Mouse (Mus musculus): ENCODE data around the gene Cylc1. TPM values are rescaled to one million over a fixed set of nuclear protein-coding genes. Genes with fewer than 3 reads are reported as not detected.

Gene Cylc1
- not detected in 2 replicates for total RNA-seq (2014; rRNA removed)
- not detected in 2 replicates for polyA plus RNA-seq (2015; fragmentation: Nextera tagmentation; extraction: Ambion mirVana)

DNA sequence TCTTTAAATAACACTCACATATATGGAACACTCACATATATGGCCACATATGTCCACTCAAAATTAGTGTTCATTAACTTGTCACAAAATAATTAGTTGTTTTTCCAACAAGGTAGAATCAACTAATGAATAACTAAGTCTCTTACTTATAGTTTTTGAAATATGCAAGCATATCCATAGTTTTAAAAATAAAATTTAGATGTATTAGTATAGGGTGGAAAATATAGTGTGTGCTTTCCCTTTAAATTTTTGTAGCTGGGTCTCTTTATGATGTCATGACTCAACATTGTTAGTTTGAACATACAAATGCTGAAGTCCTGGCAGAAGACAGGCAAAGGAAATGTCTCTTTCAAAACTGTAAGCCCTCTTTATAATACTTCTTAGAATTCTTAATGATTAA, at the start of gene Cylc1:
TSS of gene Cylc1 (plus strand) at position 301 of the 400 bp plus-strand sequence.
- DNase-seq (ENCODE audit: low spot score), result no peak
- Histone ChIP-seq H3K36me3 (ENCODE audit: insufficient read depth, low read length) (no peaks in the 10 kb centered on the region), H3K9ac (replicated peaks; ENCODE audit: low read length) (no peak within 1 kb of the TSS), H3K4me2 (ENCODE audit: low read depth, low read length) (no peak within 1 kb of the TSS), H3K27ac (no peak within 1 kb of the TSS), H3K4me3 (ENCODE audit: low read length) (no peak within 1 kb of the TSS), H3K4me1 (ENCODE audit: insufficient read depth, low read length) (no peaks in the 10 kb centered on the region), H3K9me3 (ENCODE audit: low read length) (no peaks in the 10 kb centered on the region), H3K27me3 (ENCODE audit: insufficient read depth, low read length) (no peaks in the 10 kb centered on the region)
- ATAC-seq, result no peak
- TF ChIP-seq CTCF (IDR thresholded peaks at IDR 0.05; ENCODE audit: low read depth), result no peak

DNA sequence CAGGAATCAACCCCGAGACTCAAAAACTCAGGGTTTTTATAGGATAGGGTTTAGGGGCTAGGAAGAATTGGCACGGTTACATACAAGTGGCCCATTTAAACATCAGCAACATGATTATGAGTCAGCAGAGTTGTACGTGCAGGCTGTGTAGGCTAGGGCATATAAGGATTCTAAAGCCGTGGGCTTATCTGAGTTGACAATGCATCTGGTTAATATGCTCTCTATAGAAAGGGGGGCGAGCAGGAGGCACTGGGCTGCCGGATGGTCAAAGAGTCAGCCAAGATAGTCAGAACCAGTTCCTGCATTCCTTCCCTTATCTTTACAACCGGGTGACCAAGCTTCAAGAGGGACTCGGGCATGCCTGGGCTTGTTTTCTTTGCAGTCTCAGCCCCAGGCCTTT, 31.5 kb upstream of the Cylc1 start:
- no peak for ATAC-seq
- Histone ChIP-seq H3K4me3 (ENCODE audit: low read length) (no peak overlapping the region), H3K36me3 (ENCODE audit: insufficient read depth, low read length) (no peaks in the 10 kb centered on the region), H3K27me3 (ENCODE audit: insufficient read depth, low read length) (no peaks in the 10 kb centered on the region), H3K9me3 (ENCODE audit: low read length) (no peaks in the 10 kb centered on the region), H3K4me2 (ENCODE audit: low read depth, low read length) (no peak overlapping the region), H3K27ac (no peak overlapping the region), H3K9ac (replicated peaks; ENCODE audit: low read length) (no peak overlapping the region), H3K4me1 (ENCODE audit: insufficient read depth, low read length) (no peaks in the 10 kb centered on the region)
- no peak for TF ChIP-seq CTCF (IDR thresholded peaks at IDR 0.05; ENCODE audit: low read depth)
- 89% methylated on average over 8 of the region's 8 CpGs for WGBS
- DNase-seq (ENCODE audit: low spot score), result no peak

DNA sequence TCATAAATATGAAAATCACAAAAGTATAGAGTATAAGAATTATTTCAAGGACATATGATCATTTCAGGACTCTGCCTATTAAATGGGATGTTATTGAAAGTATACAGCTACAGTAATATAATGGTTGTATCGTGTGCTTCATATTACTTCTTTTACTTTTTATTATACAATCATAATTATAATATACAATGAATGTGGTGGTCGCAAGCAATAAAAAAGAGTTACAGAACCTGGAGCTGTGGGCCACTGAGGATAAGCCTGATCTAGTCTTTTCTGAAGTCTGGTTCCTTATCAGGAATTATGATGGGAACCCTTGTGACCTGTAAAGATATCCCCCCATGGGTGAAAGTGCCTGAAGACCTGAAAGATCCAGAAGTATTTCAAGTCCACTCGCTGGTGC, 57.8 kb downstream of the Cylc1 start, which contains the start of gene Gm10112:
TSS of gene Gm10112 (plus strand) at position 301 of the 400 bp plus-strand sequence.
- H3K4me2 ChIP-seq (ENCODE audit: low read depth, low read length), result no peak within 1 kb of the TSS
- H3K9me3 ChIP-seq (ENCODE audit: low read length), result no peaks in the 10 kb centered on the region
- no peak for ATAC-seq
- H3K36me3 ChIP-seq (ENCODE audit: insufficient read depth, low read length), result no peaks in the 10 kb centered on the region
- no peak within 1 kb of the TSS for H3K4me3 ChIP-seq (ENCODE audit: low read length)
- H3K9ac ChIP-seq (replicated peaks; ENCODE audit: low read length), result no peak within 1 kb of the TSS
- DNase-seq (ENCODE audit: low spot score), result no peak
- H3K27me3 ChIP-seq (ENCODE audit: insufficient read depth, low read length), result no peaks in the 10 kb centered on the region
- no peaks in the 10 kb centered on the region for H3K4me1 ChIP-seq (ENCODE audit: insufficient read depth, low read length)
- H3K27ac ChIP-seq, result no peak within 1 kb of the TSS
- TF ChIP-seq CTCF (IDR thresholded peaks at IDR 0.05; ENCODE audit: low read depth), result no peak
- WGBS, result 85% methylated on average over 3 of the region's 3 CpGs

Other genes starting within 250 kb of the Cylc1 start
- gene Gm10112, start 57.9 kb downstream of the Cylc1 start, total RNA-seq (2014; rRNA removed), result not detected in 2 replicates
- gene Gm10112, start 57.9 kb downstream of the Cylc1 start, polyA plus RNA-seq (2015; fragmentation: Nextera tagmentation; extraction: Ambion mirVana), result not detected in 2 replicates